Mouse (Mus musculus) limb, embryonic 10.5 days (tissue): Measurements from ENCODE around the gene Rgs3. TPM values are rescaled to one million over a fixed set of nuclear protein-coding genes. Genes with fewer than 3 reads are reported as not detected.
"Not testable (repeated sequence)": the region's sequence is repeated elsewhere in the genome, so short reads cannot be mapped to it uniquely, and the experiment has no call there.

Source experiments
- DNase-seq: peaks from one replicate; pipeline ENCODE4 v3.0.0-alpha.2; 2017; ENCODE audit warnings: low spot score
- H3K27ac ChIP-seq: fragments of 300-500 bp; sonication (generic); 2 replicates; pipeline ENCODE4 v1.5.1; 2016; ENCODE audit warnings: mild to moderate bottlenecking
- H3K27me3 ChIP-seq: fragments of 300-500 bp; sonication (generic); 2 replicates; pipeline ENCODE4 v1.6.1; 2016; ENCODE audit warnings: low read depth, mild to moderate bottlenecking; ENCODE audit not compliant: poor library complexity, severe bottlenecking
- H3K36me3 ChIP-seq: fragments of 300-500 bp; sonication (generic); 2 replicates; pipeline ENCODE4 v1.6.1; 2016; ENCODE audit warnings: mild to moderate bottlenecking, moderate library complexity
- H3K4me1 ChIP-seq: fragments of 300-500 bp; sonication (generic); 2 replicates; pipeline ENCODE4 v1.6.1; 2016
- H3K4me3 ChIP-seq: fragments of 300-500 bp; sonication (generic); 2 replicates; pipeline ENCODE4 v1.5.1; 2016; ENCODE audit warnings: mild to moderate bottlenecking, moderate library complexity
- H3K9me3 ChIP-seq: fragments of 300-500 bp; sonication (generic); replicated peaks from 2 replicates; pipeline ENCODE4 v1.6.1; 2016; ENCODE audit warnings: mild to moderate bottlenecking
- WGBS: fragments of 180-500 bp; shearing (Covaris S2); methylation state at CpG from one replicate; pipeline ENCODE4 v1.1.7; 2016; 5-methylcytosine and 5-hydroxymethylcytosine counted together
- polyA plus RNA-seq: library from polyadenylated mRNA; unstranded; fragments of >200 nt; fragmentation: Nextera tagmentation; extraction: Ambion mirVana; gene quantifications from 2 replicates; pipeline ENCODE4 v1.2.1, GENCODE M21; 2016

The Rgs3 gene
- polyA plus RNA-seq, 1 experiment from 2014 or later = 38.2 TPM

DNA sequence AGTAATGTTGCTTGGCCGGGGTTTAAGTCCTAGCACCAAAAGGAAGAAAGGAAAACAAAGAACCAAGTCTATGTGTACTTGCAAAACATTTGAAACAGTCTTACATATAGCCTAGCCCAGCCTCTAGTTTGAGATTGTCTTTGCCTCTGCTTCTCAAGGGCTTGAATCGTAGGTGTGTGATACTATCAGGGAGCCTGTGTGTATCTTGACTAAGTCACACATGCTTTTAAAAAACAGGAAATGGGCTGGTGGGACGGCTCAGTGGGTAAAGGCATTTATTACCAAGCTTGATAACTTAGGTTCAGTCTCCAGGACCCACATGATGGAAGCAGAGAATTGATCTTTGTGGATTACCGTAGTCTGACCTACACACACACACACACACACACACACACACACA lies 2.4 kb downstream of the Rgs3 start:
- Histone ChIP-seq H3K27ac (peak overlapping the region; percentile 46; the same call in 1 of the 2 replicates), H3K9me3 (no peaks in the 10 kb centered on the region), H3K4me1 (0 out of 2 replicates have a peak, but pooled peaks cover 8% of the 10 kb centered on the region), H3K4me3 (no peak overlapping the region), H3K36me3 (no peaks in the 10 kb centered on the region), H3K27me3 (no peaks in the 10 kb centered on the region)
- no peak for DNase-seq
- WGBS = 77% methylated on average over 4 of the region's 4 CpGs

DNA sequence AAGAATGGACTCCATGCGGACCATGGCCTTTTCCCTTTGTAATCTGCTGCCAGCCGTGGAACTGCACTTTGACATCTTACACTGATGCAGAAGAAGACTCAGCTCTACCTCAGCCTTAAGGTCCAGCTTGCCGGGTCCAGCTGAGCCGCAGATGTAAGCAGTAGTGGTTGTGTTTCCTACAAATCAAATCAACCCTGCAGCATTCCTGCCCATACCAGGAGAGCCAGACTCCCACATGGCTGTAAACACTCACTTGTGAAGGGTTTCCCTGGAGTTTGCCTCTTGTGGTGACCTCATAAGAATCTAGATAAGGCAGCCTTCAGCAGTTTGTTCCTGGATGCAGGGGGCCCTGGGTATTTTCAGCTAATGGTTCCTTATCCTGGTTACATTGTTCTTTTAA lies 6.9 kb downstream of the Rgs3 start:
- H3K9me3 ChIP-seq = no peaks in the 10 kb centered on the region
- H3K27ac ChIP-seq = no peak overlapping the region
- 0 out of 2 replicates have a peak, but pooled peaks cover 6% of the 10 kb centered on the region for H3K4me1 ChIP-seq
- 85% methylated on average over 4 of the region's 4 CpGs for WGBS
- no peaks in the 10 kb centered on the region for H3K36me3 ChIP-seq
- no peaks in the 10 kb centered on the region for H3K27me3 ChIP-seq
- DNase-seq = no peak
- H3K4me3 ChIP-seq = no peak overlapping the region

DNA sequence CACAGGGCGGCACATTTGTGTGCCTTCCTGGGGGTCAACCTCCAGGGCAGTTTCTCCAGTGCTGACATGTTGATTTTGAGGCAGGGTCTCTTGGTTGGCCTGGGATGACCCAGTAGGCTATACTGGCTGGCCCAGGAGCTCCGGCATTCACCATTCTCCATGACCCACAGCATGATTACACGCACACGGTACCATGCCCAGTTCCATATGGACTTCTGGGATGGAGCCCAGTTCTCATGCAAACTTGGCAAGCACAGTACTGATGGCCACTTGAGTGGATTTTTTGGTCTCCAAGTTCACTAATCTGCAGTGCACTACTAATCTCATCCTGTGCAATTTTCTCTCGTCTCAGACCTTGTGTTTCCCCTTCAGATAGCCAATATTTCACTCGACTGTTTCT lies 8.0 kb downstream of the Rgs3 start:
- Histone ChIP-seq H3K27ac (no peak overlapping the region), H3K27me3 (no peaks in the 10 kb centered on the region), H3K4me3 (no peak overlapping the region)

DNA sequence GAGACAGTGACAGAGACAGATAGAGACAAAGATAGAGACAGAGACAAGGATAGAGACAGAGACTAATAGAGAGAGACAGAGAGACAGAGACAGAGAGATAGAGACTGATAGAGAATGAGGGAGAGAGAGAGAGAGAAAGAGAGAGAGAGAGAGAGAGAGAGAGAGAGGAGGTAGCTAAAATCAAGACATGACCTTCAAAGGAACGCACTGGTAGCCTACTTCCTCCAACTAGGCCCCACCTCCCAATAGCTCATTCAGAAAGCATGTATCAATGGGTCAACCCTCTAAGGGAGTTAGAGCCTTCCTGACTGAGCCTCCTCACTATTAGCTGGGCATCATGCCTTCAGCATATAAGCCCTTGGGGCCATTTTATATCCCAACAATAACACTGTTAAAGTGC lies 8.7 kb downstream of the Rgs3 start:
- no peaks in the 10 kb centered on the region for H3K9me3 ChIP-seq
- no peak overlapping the region for H3K27ac ChIP-seq
- H3K36me3 ChIP-seq = no peaks in the 10 kb centered on the region
- no peak overlapping the region for H3K4me3 ChIP-seq
- no peaks in the 10 kb centered on the region for H3K4me1 ChIP-seq
- no peak for DNase-seq
- WGBS = 89% methylated on average over 1 of the region's 1 CpGs
- no peaks in the 10 kb centered on the region for H3K27me3 ChIP-seq

More for the DNA sequence above, 8.0 kb downstream of the Rgs3 start:
- no peak for DNase-seq
- Histone ChIP-seq H3K36me3 (no peaks in the 10 kb centered on the region), H3K4me1 (no peaks in the 10 kb centered on the region), H3K9me3 (no peaks in the 10 kb centered on the region)
- WGBS = 95% methylated on average over 6 of the region's 6 CpGs

DNA sequence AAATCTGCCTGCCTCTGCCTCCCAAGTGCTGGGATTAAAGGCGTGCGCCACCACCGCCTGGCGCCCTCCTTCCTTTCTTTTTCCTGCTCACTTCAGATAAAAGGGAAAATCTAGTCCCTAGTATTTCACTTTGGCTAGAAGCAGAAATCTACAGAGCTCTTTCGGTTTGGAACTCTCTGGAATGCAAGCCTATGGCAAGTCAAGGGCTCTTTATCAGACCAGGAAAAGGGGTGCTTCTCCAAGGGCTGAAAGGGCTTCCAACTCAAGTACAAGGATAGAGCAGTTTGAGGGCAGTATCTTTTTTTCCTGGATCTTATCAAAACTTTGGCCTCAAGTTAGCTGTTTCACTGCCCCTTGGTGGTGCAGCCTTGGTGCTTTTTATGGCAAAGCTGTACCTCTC lies 10.0 kb downstream of the Rgs3 start:
- Histone ChIP-seq H3K4me3 (no peak overlapping the region), H3K27me3 (no peaks in the 10 kb centered on the region), H3K27ac (no peak overlapping the region), H3K9me3 (no peaks in the 10 kb centered on the region), H3K4me1 (no peaks in the 10 kb centered on the region), H3K36me3 (no peaks in the 10 kb centered on the region)
- DNase-seq = no peak
- WGBS = 94% methylated on average over 5 of the region's 5 CpGs

DNA sequence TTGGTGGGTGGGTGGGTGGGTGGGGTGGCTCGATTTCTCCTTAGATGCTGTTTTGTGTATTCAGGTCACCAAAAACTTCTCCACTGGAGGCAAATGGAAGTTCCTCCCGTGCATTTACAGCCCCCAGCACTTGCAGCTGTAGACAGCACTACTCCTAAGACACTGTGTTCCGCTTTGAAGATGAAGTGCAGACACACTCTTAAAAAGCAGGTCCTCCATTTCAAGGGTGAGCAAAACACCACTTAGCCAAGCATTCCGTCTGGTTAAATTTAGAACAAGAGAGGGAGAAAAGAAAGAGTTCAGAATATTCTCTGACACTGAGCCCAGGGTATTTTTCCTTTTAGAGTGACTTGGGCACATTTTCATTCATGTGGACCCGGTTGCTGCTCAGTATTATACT lies 10.4 kb downstream of the Rgs3 start:
- Histone ChIP-seq H3K4me3 (no peak overlapping the region), H3K27ac (no peak overlapping the region), H3K36me3 (no peaks in the 10 kb centered on the region), H3K4me1 (no peaks in the 10 kb centered on the region), H3K27me3 (no peaks in the 10 kb centered on the region), H3K9me3 (no peaks in the 10 kb centered on the region)
- WGBS = 69% methylated on average over 5 of the region's 5 CpGs
- no peak for DNase-seq

DNA sequence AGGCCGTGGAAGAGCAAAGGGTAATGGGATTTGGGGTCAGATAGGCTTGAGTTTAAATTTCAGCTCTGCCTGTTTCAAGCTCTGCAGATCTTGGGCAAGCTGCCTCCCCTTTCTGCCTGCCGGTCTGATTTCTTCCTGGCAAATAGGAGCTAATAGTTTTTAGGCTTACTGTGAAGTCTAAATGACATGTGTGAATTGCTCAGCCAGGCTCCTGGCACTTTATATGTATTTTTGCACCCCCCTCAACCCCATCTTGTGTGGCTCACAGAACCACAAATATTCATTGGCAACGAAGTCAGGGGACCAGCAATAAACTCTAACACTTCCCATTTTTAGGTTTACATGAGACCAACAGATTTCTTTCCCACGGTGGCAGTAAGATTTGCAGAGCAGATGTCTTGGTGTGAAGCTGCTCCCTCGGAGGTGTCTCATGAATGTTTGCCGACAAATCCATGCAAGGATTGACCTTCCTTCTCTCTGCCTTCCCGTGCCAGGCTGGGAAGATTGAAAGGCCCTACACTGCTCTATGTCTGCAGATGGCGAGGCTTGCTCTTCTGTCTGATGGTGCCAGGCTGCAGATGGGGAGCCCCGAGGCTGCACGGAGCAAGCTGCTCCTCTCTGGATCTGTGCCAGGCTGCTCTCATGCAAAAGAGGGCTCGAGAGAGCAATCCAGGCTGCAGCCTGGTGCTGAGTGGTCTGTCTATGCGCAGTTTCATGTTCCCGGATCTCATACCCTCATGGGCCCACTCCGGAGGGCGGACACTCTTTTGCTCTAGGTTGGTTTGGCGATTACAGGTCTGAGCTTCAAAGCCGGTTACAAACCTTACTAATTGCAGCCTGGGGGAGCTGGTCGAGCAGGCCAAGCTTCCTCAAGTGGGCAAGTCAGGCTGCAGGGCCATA lies 23.0 kb downstream of the Rgs3 start:
- Histone ChIP-seq H3K27ac (no peak overlapping the region), H3K4me3 (peak overlapping the region; percentile 56), H3K27me3 (peaks cover 52% of the 10 kb centered on the region), H3K4me1 (peaks cover 14% of the 10 kb centered on the region), H3K36me3 (no peaks in the 10 kb centered on the region), H3K9me3 (no peaks in the 10 kb centered on the region)
- DNase-seq = no peak
- WGBS = 17% methylated on average over 18 of the region's 18 CpGs

DNA sequence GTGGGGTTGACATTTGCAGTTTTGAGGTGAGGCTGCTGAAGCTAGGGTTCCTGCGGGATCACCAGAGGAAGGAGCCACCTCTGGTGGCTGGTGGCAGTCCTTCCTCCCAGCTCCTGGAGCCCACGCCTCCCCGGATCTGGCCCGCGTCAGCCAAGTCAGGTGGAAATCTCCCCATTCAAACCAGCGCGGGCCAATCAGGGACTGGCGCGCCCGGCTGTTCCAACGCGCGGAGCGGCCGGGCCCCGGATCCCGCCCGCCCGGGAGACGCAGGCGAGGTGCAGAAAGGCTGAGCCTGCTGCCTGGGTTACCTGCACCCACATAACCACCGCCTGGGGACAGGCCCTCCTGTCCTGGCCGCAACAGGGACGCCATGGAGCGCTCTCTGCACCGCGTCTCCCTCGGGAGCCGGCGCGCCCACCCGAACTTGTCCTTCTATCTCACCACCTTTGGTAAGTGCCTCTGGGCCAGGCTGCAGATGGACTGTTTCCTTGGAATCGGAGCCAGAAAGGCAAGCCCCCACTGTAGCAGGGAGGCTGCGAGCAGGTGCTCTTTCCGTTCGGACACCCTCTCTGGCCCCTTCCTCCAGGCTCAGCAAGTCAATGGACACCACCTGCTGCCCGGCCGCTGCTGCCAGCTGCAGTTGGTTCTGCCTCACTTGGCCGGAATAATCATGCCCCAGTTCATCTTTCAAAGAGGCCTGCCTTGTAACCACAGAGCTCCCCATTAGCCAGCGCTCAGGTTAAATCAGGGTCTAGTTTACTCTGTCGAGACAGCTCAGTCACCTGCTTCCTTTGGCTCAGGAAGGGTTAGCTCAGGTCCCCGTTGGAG lies 23.8 kb downstream of the Rgs3 start:
- H3K27ac ChIP-seq = no peak overlapping the region

DNA sequence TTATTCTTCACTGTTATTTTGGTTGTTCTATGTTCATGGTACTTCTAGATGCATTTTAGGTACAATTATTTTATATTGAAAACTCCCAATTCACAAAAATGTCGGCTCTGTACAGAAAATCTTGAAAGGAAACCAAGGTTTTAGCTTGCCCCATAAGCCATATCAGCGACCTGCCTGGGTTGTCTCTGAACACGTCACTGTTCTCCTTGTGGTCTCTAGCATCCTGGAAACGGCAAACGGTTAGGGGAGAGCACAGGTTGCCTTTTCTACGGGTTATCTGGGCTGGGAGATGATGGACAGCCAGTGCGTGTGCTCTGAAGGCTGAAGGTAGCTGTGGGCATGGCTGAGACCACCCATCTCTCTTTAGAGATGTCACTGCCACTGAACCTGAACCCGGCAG lies 27.4 kb downstream of the Rgs3 start:
- no peak for DNase-seq
- Histone ChIP-seq H3K27me3 (peaks cover 40% of the 10 kb centered on the region), H3K27ac (no peak overlapping the region), H3K36me3 (no peaks in the 10 kb centered on the region), H3K4me1 (peaks cover 26% of the 10 kb centered on the region), H3K4me3 (no peak overlapping the region), H3K9me3 (no peaks in the 10 kb centered on the region)
- WGBS = 88% methylated on average over 8 of the region's 8 CpGs

More for the DNA sequence above, 23.8 kb downstream of the Rgs3 start:
- WGBS = 4% methylated on average over 42 of the region's 42 CpGs
- H3K4me1 ChIP-seq = peaks cover 14% of the 10 kb centered on the region
- H3K9me3 ChIP-seq = no peaks in the 10 kb centered on the region
- peaks cover 52% of the 10 kb centered on the region for H3K27me3 ChIP-seq
- H3K36me3 ChIP-seq = no peaks in the 10 kb centered on the region
- peak overlapping the region; percentile 56 for H3K4me3 ChIP-seq
- DNase-seq = peak; percentile 55

DNA sequence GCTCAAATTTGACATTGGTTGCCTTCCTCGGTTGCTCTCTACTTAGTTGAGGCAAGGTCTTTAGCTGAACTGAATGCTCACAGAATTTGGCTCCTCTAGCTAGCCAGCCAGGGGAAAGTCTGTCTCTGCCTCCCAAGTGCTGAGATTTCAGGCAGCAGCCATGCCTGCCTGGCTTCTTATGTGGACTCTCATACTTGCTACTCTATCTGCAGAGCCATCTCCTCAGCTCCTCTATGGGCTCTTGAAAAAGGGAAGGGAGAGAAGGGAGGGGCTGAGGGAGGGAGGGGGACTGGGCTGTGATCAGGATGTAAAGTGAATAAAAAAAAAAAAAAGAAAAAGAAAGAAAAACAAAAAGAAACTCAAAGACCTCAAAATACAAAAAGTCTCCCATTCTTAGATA lies 31.2 kb downstream of the Rgs3 start:
- H3K4me3 ChIP-seq = no peak overlapping the region
- DNase-seq = no peak
- peaks cover 12% of the 10 kb centered on the region for H3K4me1 ChIP-seq
- H3K27me3 ChIP-seq = peaks cover 2% of the 10 kb centered on the region; the same call in 1 of the 2 replicates
- H3K36me3 ChIP-seq = no peaks in the 10 kb centered on the region
- WGBS = 93% methylated on average over 1 of the region's 1 CpGs
- no peaks in the 10 kb centered on the region for H3K9me3 ChIP-seq
- H3K27ac ChIP-seq = no peak overlapping the region

DNA sequence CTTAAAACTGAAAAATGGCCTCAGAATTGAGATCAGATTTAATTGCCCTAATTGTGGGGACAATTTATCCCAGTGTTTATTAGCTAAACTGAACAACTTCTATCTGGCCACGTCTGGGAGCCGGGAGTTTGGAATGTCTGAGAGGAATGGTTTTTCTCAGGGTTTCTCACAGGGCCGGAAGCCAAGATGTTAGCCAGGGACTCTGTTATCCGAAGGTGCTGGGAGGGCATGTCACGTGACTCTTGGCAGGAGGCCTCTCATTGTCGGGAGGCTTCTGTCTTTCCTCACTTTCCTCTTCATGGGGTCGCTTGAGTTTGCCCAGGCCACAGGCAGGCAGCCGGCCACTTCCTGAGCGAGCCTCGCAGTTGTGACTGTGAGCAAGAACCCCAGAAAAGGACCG lies 31.7 kb downstream of the Rgs3 start:
- H3K27me3 ChIP-seq = no peaks in the 10 kb centered on the region
- H3K4me1 ChIP-seq = peaks cover 12% of the 10 kb centered on the region
- peak overlapping the region; percentile 19; the same call in 1 of the 2 replicates for H3K4me3 ChIP-seq
- peak; percentile 62 for DNase-seq
- WGBS = 4% methylated on average over 11 of the region's 11 CpGs
- H3K36me3 ChIP-seq = no peaks in the 10 kb centered on the region
- no peaks in the 10 kb centered on the region for H3K9me3 ChIP-seq
- H3K27ac ChIP-seq = peak overlapping the region; percentile 72

DNA sequence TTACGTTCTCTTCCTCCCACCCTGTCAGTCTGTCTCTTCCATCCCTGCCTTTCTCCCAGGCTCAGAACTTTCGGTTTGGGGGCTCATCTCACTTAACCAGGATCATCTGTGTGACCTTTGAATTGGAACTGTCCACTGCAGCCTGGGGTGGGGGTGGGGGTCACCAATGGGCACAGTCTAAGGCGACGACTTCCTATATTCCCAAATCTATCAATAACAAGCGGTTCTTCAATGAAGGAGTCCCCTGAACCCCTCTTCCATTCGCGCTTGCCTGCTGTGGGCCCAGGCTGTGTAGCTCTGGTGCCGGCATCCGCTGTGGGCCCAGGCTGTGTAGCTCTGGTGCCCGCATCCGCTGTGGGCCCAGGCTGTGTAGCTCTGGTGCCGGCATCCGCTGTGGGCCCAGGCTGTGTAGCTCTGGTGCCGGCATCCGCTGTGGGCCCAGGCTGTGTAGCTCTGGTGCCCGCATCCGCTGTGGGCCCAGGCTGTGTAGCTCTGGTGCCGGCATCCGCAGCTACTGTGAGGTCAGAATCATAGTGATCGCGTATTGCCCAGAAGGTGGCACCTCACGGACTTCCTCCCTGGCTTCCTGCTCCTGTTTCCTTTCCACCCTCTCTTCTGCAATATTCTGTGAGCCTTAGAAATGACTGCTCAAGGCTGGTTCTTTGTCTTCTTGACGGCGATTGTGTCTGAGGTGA lies 34.0 kb downstream of the Rgs3 start:
- H3K36me3 ChIP-seq = not testable (repeated sequence)

More for the DNA sequence above, 34.0 kb downstream of the Rgs3 start:
- not testable (repeated sequence) for DNase-seq, H3K27me3 ChIP-seq, H3K27ac ChIP-seq, H3K9me3 ChIP-seq, H3K4me3 ChIP-seq
- 94% methylated on average over 24 of the region's 24 CpGs for WGBS
- peaks cover 12% of the 10 kb centered on the region for H3K4me1 ChIP-seq
